Mouse (Mus musculus): ENCODE results near the gene Gm49380.

DNA sequence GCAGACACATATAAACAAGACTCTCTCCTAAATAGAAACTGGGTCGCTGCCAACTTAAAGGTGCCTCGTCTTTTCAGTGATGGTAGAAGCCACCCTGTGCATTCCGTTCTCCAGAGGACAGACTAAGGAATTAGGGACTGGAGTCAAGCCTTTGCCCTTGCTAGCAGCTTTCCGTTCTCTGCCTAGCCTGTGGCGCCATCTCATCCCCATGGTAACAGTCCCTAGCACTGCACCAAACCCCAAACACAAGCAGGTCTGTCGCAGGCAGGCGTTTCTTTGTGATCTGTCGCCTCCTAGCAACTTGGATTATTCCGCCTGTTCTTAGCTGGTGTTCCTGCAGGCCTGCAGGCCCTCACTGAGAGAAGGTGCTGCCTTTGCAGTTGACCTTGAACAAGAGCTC lies 16.8 kb downstream of the Gm49380 start:
- TF ChIP-seq CTCF (IDR thresholded peaks at IDR 0.05; ENCODE audit: low read depth, low read length) (no peak), EP300 (IDR thresholded peaks at IDR 0.05; ENCODE audit: insufficient read depth, low read depth, low read length) (0 out of 2 replicates have a peak, but pooled peaks have one; percentile 41), POLR2A (IDR thresholded peaks at IDR 0.05; ENCODE audit: insufficient read depth, low read length) (no peak)
